Mouse (Mus musculus) cerebellum, adult 18-20 months (tissue): ENCODE data around the gene Rnf38.

Source experiments
- DNase-seq, 2 experiments: peaks; one replicate each; pipeline ENCODE4 v3.0.0; 2021

Rnf38 gene

GRCm38 (mm10) chr4:44113393-44114138 is 120.0 kb downstream of the Rnf38 start:
- no peak for DNase-seq

- DNase-seq: no peak
These were observed 120.8 kb downstream of the Rnf38 start for GRCm38 (mm10) chr4:44112741-44113140.

DNA sequence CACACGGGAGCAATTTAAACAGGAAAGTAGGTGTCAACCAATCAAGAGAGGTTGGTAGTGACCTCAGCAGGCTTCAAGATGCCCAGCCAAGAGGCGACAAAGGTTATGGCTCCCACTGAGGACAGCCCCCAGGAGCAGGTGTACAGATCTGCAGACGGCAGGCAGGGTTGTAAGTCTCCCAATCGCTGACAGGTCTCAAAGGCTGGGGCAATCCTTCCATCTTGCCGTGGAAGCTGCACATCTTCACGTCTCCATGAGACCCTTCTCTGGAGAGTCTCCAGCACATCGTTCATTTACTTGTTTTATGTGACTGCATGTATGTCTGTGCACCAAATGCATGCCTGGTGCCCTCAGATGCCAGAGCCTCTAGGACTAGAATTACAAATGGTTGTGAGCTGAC is 122.8 kb downstream of the Rnf38 start:
- DNase-seq: no peak

GRCm38 (mm10) chr4:44108297-44108696 is 125.3 kb downstream of the Rnf38 start:
- DNase-seq: no peak

DNA sequence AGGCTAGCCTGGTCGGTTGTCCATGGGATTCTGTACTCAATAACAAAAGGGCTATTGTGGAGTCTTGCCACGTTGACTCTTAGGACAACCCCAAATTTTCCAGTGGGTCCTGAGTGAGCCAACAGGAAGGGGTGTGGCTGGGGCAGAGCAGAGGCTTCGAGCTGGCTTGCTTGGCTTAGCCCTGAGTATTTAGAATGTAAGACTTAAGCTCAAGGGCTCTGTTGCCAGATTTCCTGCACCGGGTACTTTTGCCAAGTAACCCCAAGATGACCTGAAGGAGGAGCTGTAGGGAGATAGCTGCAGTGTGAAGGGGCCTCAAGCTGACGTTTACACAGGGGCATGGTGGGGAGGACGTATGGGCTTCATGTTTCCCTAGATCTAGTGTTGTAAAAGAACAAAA is 126.2 kb downstream of the Rnf38 start:
- DNase-seq: no peak

DNA sequence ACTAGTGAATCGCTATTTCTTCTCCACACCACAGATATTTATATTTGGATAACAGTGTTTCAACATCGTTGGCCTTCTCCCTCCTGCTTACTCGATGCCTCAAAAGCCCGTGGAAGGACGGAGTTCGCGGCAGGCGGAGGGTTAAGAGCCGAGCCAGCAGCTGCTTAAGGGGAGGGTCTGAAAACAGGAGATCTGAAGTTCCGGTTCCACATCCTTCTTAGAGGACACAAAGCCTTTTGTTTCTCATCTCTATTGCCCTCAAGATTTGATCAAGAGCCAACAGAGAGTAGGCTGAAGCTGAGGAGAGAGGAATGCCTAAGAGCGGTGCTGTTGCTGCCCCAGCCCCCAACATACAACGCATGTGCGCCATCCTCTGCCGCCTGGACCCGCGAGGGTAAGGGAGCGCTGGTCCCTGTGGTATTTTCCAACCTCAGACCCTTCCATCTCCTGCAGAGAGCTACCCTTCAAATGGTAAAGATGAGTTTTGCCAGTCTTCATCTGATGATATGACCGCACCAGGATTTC is 127.2 kb downstream of the Rnf38 start:
- no peak for DNase-seq

DNA sequence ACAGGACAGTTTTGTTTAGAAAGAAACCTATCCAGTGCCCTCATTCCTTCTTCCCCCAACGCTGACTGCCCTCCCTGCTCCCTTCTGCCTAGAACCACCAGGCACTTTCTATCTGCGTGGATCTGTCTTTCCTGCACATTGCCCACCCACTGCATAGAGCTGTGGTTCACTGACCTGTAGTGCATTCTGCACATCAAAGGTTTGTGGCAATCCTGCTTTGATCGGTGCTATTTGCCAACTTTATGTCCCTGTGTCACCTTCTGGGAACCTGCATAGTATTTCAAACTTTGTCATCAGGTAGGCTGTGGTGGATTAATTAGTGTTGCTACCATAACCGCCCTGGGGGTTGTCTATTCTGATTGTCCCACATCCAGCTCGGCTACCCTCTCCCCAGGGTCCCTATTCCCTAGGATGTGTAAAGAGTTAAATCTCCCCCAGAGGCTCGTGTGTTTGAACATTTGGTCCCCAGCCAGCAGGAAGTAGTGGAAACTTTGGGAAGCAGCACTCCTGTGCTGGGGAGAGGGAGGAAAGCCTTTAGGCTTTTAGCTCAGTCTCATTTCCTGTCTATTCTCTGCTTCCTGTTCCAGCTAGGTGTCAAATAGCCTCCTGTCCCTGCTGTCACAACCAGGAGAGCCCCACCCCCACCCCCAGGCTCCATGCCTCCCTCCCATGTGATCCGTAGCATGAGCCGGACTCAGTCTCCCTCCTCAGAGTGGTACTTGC is 129.2 kb downstream of the Rnf38 start:
- DNase-seq: no peak

- no peak for DNase-seq
These were observed 130.0 kb downstream of the Rnf38 start for GRCm38 (mm10) chr4:44103620-44104019.

DNA sequence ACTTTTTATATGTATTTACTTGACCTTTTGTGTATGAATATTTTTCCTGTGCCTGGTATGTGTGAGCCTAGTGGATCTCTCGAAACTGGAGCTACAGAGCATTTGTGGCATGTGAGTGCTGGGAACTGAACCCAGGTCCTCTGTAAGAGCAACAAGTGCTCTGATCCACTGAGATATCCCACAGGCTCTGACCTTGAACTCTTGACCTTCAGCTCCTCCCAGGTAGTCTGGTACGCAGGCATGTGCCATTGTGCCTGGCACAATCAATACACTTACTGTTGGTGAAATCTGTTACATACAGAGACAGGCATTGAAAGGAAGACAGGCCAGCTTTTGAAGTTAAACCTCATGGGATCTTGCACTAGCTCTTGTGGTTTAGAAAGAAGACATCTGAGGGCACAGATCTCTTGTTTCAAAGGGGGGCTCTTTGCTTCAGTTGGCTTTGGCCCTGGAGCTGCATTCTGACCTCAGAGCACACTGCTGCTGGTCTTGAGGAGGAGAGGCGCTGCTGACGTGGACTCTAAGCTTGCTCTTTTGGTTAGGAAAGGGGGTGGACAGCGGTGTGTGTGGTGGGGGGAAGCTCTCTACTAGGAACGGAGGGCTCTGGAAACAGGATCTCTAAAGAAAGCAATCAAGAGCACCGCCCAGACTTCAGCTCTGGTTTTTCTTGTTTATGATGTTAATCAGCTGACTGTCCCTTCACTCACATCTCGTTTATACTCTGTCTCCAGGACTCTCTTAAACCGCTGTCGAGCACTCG is 135.8 kb downstream of the Rnf38 start:
- no peak for DNase-seq

DNA sequence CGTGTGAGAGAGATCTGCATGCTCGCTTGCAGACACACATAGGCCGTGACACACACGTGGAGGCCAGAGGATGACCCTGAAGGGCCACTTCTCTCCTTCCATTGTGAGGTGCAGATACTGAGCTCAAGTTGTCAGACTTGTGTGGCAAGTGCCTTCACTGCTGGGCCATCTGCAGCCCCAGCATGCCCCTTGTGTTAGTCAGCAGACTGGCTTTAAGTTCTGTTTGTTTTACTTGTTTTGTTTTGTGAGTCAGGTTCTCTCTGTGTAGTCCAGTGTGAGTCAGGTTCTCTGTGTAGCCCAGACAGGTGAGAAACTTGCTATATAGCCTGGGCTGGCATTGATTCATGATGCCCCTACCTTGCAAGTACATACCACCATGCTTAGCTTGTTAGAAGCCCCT is 139.1 kb downstream of the Rnf38 start:
- no peak for DNase-seq

- DNase-seq: no peak
These were observed 141.2 kb downstream of the Rnf38 start for GRCm38 (mm10) chr4:44092359-44092758.

DNA sequence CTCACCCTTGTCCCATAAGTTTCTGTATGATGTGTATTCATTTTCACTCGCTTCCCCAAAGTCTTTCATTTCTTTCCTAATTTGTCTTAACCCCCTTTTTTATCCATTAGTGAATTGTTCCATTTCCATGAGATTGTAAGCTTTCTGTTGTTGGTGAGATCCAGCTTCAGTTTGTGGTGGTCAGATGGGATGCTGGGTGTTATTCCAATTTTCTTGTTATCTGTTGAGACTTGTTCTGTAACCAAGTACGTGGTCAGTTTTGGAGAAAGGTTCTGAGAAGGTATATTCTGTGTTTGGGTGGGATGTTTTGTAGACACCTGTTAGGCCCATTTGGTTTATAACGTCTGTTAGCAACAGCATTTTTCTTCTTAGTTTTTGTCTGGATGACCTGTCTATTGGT is 148.0 kb downstream of the Rnf38 start:
- DNase-seq: no peak

DNA sequence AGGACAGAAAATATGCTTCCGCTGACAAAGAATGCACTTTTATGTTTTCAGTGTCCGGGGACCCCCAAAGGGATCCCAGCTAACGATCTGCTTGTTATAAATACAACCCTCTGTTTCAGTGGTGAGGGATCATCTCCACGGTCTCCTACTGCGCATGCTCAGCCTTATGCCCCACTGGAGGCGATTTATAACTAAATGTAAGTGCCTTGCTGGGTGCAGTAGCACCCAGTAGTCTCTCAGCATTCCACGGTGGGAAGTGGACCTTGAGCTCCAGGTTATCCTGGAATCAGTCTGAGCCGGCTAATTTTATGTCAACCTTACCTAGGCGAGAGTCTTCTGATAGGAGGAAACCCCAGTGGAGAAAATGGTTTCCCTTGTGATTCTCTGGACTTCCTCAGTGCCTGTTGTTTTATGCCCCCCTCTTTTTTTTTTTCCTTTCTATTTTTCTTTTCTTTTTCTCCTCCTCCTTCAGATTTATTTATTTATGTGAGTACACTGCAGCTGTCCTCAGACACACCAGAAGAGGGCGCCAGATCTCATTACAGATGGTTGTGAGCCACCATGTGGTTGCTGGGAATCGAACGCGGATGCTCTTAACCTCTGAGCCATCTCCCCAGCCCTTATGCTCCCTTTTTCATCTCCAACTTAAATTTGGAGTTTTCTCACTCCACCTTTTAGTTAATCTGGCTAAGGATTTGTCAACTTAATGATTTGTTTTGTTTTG is 148.8 kb downstream of the Rnf38 start:
- no peak for DNase-seq

- no peak for DNase-seq
These were observed 149.6 kb downstream of the Rnf38 start, which contains the start of gene Gne for GRCm38 (mm10) chr4:44083945-44084344. TSS of gene Gne (minus strand) at chr4:44084177.

DNA sequence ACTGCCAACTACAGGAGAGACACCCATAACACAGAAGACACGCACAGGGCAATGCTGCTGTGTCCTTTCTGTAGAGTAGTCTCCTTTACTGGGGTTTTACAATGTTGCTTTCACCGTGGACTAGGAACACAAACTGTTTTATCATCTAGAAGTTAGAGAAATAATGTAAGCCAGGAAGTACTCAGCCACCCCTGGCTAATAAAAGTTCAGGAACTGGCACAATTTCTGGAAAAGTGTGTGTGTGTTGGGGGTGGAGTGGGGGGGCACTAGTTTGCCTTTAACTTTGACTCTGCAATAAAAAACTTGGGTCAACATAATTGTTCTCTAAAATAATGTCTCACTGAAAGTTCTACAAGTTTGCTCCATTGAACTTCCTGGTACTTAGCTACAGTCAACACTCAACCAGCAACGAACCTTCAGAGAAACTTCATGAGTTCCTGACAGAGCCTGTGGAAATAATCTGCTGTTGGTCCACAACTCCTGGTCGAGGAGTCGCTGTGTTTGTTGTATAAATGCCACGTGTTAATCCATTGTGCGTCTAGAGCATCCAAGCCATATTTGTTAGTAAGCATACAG is 155.1 kb downstream of the Rnf38 start:
- DNase-seq: no peak
